Mouse (Mus musculus) embryonic stem cell, embryonic (primary cell): ENCODE results near the gene Art3.
"Not testable (repeated sequence)": the region's sequence is repeated elsewhere in the genome, so short reads cannot be mapped to it uniquely, and the experiment has no call there.

Experiments
- CTCF ChIA-PET, 4 experiments: fragments of 300-600 bp in 2 of 4; fragments of 350-600 bp in 2 of 4; sonication (Branson Sonifier 250); formaldehyde crosslinking; loops; one replicate each; lab custom pipeline; 2022; ENCODE audit warnings: inconsistent platforms in 2 of 4; lab: Charles Lee
- POLR2A ChIA-PET, 4 experiments: fragments of 300-600 bp in 2 of 4; fragments of 350-600 bp in 2 of 4; sonication (Branson Sonifier 250); formaldehyde crosslinking; loops; one replicate each; lab custom pipeline; 2022; ENCODE audit warnings: antibody characterized with exemption in 4 of 4, inconsistent platforms in 1 of 4; lab: Charles Lee

The Art3 gene

GRCm38 (mm10) chr5:92323264-92323663 lies 8.4 kb upstream of the Art3 start:
- CTCF ChIA-PET = no interaction called here
- POLR2A ChIA-PET = interaction anchor here in 1 of 4 experiments (1.3 kb wide), 1 partner anchor 9 kb away, joined by 3 read pairs; the partner anchor contains the start of gene Art3

GRCm38 (mm10) chr5:92327367-92327766 lies 4.3 kb upstream of the Art3 start:
- ChIA-PET CTCF (no interaction called here), POLR2A (no interaction called here)

DNA sequence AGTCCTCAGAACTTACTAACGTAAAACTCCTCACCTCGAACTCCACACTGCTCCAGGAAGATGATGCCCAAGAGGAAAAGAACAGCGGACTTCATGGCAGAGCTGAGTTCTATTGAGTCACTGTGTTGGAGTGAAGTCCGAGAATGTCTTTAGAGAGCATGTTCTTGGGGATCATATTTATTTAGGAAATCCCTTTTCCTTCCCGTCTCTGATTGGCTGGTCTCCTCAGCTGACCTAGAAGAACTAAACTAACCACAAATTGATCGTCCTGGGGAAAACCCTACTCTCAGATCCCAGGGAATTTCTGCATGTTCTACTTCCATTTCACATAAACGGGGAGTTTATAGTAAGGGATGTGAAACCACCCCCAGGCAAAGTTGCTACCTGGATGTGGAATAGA lies 3.7 kb upstream of the Art3 start, which contains the start of gene Cxcl9:
Cxcl9 (minus strand) TSS at position 151 of the 400 bp plus-strand sequence.
- CTCF ChIA-PET = no interaction called here
- POLR2A ChIA-PET = no interaction called here

DNA sequence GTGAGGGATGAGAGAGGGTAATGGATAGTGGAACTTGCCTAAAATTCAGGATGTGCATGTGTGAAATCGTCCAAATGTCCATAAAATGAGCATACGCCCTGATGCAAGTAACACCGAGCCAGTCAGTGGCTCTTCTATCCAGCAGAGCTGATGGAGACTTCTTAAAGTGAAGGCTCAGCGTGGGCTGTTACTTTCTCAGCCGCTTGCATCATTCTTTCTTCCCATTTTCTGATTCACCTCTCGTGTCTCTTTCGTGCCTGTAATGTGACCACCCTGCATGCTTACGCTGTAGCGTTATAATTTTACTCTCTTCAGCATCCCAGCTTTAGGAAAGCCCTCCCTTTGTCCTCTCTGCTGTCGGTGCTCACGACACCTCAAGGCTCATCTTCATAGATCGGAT lies 505 bp upstream of the Art3 start:
- ChIA-PET POLR2A (interaction anchor here in 2 of 4 experiments (1.0 to 1.6 kb wide), 3 partner anchors 9 to 59 kb away, joined by 3 to 4 read pairs (median 4); no protein-coding TSS in a partner anchor), CTCF (no interaction called here)

- POLR2A ChIA-PET = interaction anchor here in 2 of 4 experiments (0.9 to 1.6 kb wide), 5 partner anchors 10 to 31 kb away, joined by 3 to 4 read pairs (median 3); partner anchors contain the start of gene Sdad1 (in 1 of the 2)
Measured at GRCm38 (mm10) chr5:92332359-92332840, 773 bp downstream of the Art3 start.

GRCm38 (mm10) chr5:92336743-92337142 lies 5.1 kb downstream of the Art3 start:
- ChIA-PET POLR2A (no interaction called here), CTCF (interaction anchor here in 1 of 4 experiments (0.6 kb wide), 1 partner anchor 21 kb away, joined by 10 read pairs; no protein-coding TSS in a partner anchor)

More at GRCm38 (mm10) chr5:92332359-92332840, 773 bp downstream of the Art3 start:
- CTCF ChIA-PET = interaction anchor here in 1 of 4 experiments (1.1 kb wide), 1 partner anchor 66 kb away, joined by 4 read pairs; no protein-coding TSS in a partner anchor

GRCm38 (mm10) chr5:92340606-92341005 lies 9.0 kb downstream of the Art3 start:
- ChIA-PET CTCF (no interaction called here), POLR2A (interaction anchor here in 1 of 4 experiments (0.7 to 0.8 kb wide), 2 partner anchors 13 to 132 kb away, joined by 3 read pairs; no protein-coding TSS in a partner anchor)

GRCm38 (mm10) chr5:92345006-92345405 lies 13.4 kb downstream of the Art3 start:
- ChIA-PET POLR2A (no interaction called here), CTCF (no interaction called here)

GRCm38 (mm10) chr5:92348794-92349413 lies 17.3 kb downstream of the Art3 start, which contains the start of gene Cxcl10:
Gene Cxcl10, minus strand, starts transcription at chr5:92348889.
- POLR2A ChIA-PET = interaction anchor here in 2 of 4 experiments (0.6 to 1.2 kb wide), 3 partner anchors 9 to 1090 kb away, joined by 3 read pairs; no protein-coding TSS in a partner anchor
- CTCF ChIA-PET = no interaction called here

DNA sequence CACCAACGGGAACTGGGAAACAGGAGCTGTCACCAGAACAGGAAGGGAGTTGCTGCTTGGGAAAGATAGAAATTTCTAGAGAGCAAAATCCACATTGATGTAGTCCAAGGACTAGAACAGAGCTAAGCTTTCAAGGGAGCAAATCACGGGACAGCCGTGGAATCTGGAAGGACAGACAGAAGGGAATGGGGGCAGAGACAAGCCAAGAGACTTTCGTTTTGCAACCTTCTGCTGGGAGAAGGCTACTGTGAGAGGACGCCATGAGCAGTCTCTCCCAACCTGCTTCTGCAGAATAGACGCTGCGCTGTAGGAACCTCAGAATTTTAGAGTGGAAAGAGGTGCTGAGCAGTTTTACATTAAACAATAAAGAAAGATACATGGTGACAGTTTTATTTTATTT lies 18.1 kb downstream of the Art3 start:
- ChIA-PET CTCF (no interaction called here), POLR2A (interaction anchor here in 1 of 4 experiments (1.2 kb wide), 1 partner anchor 21 kb away, joined by 3 read pairs; no protein-coding TSS in a partner anchor)

DNA sequence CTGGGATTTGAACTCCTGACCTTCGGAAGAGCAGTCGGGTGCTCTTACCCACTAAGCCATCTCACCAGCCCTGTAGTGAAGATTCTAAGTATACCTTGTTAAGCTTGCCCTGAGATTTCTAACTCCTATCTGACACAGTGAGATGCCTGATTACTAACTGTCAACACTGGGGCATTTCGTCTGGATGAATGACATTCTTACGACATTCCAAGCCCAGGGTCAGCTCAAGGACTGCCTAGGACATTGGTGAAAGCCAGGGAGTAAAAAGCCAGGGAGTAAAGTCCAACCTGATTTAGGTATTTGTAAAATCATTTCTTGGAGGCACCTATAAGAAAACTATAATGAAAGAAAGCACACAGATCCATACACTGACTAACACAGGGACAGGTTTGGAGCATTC lies 21.1 kb downstream of the Art3 start:
- CTCF ChIA-PET, POLR2A ChIA-PET: not testable (repeated sequence)

DNA sequence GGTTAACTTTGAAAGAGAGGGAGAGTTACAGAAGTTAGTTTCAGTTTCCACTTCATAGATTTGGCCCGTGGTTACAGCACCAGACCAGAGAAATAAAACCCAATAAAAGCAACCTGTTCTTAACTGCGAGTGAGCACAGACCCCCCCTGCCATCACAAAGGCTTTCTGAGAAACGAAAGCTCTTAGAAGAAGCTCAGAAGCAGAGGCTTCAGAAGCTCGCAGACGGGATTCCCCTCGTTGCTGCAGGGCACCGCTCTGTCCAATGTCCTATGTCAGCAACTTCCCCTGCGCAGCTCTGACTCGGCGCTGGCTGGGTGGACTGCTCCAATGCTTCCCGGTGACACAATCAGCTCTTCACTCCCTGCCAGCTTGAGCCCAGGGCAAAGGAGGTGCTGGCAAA lies 21.9 kb downstream of the Art3 start:
- ChIA-PET CTCF (interaction anchor here in 2 of 4 experiments (0.6 kb wide), 2 partner anchors 370 to 949 kb away, joined by 3 read pairs; no protein-coding TSS in a partner anchor), POLR2A (interaction anchor here in 2 of 4 experiments (0.6 to 1.1 kb wide), 4 partner anchors 9 to 119 kb away, joined by 3 to 6 read pairs (median 4); no protein-coding TSS in a partner anchor)

GRCm38 (mm10) chr5:92358033-92358432 lies 26.4 kb downstream of the Art3 start:
- CTCF ChIA-PET = interaction anchor here (0.5 to 1.4 kb wide), 8 partner anchors 13 to 109 kb away, joined by 3 to 10 read pairs (median 3); no protein-coding TSS in a partner anchor
- POLR2A ChIA-PET = interaction anchor here in 3 of 4 experiments (0.6 to 1.2 kb wide), 8 partner anchors 9 to 1385 kb away, joined by 3 to 4 read pairs (median 3); partner anchors contain the start of gene Cxcl10 (in 1 of the 3)

GRCm38 (mm10) chr5:92358767-92359455 lies 27.3 kb downstream of the Art3 start:
- CTCF ChIA-PET = interaction anchor here in 3 of 4 experiments (0.6 to 1.4 kb wide), 3 partner anchors 9 to 110 kb away, joined by 3 read pairs; no protein-coding TSS in a partner anchor
- POLR2A ChIA-PET = interaction anchor here in 2 of 4 experiments (0.6 to 1.2 kb wide), 3 partner anchors 10 to 625 kb away, joined by 3 read pairs; partner anchors contain the start of gene Cxcl10 (in 1 of the 2)

- ChIA-PET CTCF (interaction anchor here in 3 of 4 experiments (0.5 to 1.7 kb wide), 8 partner anchors 12 to 51 kb away, joined by 3 to 5 read pairs (median 4); no protein-coding TSS in a partner anchor), POLR2A (interaction anchor here in 2 of 4 experiments (0.6 to 1.6 kb wide), 8 partner anchors 15 to 157 kb away, joined by 3 to 6 read pairs (median 4); partner anchors contain the start of genes Art3 (in 1 of the 2) and Naaa (in 1 of the 2))
Measured at GRCm38 (mm10) chr5:92363179-92363578, 31.6 kb downstream of the Art3 start.

- ChIA-PET POLR2A (interaction anchor here in 2 of 4 experiments (0.5 to 1.6 kb wide), 6 partner anchors 10 to 145 kb away, joined by 3 to 4 read pairs (median 4); partner anchors contain the start of genes Art3 (in 1 of the 2) and Naaa (in 1 of the 2)), CTCF (interaction anchor here (0.5 to 1.7 kb wide), 4 partner anchors 11 to 362 kb away, joined by 4 to 11 read pairs (median 6); no protein-coding TSS in a partner anchor)
Measured at GRCm38 (mm10) chr5:92364011-92364410, 32.4 kb downstream of the Art3 start.

- CTCF ChIA-PET = no interaction called here
Measured at GRCm38 (mm10) chr5:92365146-92365705, 33.6 kb downstream of the Art3 start.

DNA sequence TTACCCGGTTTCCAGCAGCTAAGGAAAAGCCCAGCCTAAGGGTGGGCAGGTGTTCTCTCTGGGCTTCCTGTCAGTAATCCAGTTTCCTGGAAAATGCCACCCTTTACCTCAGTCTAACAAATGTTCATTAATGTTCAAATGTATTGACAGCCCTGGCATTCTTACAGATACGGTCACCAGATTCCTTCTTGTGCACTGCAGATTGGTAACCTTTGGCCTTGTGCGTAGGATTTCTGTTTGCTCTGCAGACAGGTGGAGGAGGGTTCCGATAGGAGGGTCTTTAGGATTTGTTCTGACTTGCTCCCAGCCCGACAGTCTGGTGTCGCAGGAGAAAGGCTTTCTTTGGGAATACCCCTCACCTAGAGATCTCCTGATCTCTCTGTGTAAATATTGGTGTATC lies 34.9 kb downstream of the Art3 start:
- CTCF ChIA-PET = interaction anchor here in 1 of 4 experiments (0.7 kb wide), 1 partner anchor 18 kb away, joined by 3 read pairs; no protein-coding TSS in a partner anchor
- POLR2A ChIA-PET = no interaction called here

More at GRCm38 (mm10) chr5:92365146-92365705, 33.6 kb downstream of the Art3 start:
- POLR2A ChIA-PET = no interaction called here
